Mouse (Mus musculus) cerebellum, postnatal 10 days (tissue): Measurements from ENCODE around the gene Hephl1.
A peak's percentile ranks its signal among the peaks of the same experiment; 100 is the strongest.

Experiments
- DNase-seq, 2 experiments: peaks; one replicate each; pipeline ENCODE4 v3.0.0; 2021; ENCODE audit warnings: mixed read lengths in 2 of 2

Hephl1 gene

DNA sequence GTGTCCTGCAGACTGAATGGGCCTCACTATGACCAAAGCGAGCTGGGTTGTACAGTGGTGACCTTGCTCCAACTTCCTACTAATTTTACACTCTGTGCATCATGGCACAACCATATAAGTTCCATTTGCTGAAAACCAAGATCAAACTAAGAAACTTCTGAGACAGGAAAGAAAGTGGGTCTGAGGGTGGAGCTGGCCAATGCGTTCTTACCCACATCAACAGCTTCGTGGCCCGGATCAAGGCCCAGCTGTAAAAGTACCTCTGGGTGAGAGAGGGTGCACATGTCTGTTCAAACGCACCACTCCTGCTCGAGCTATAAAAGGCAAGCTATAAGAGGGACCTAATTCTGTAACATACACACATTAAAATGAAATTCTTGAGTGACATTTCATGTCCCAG, 51.9 kb downstream of the Hephl1 start:
- no peak for DNase-seq

DNA sequence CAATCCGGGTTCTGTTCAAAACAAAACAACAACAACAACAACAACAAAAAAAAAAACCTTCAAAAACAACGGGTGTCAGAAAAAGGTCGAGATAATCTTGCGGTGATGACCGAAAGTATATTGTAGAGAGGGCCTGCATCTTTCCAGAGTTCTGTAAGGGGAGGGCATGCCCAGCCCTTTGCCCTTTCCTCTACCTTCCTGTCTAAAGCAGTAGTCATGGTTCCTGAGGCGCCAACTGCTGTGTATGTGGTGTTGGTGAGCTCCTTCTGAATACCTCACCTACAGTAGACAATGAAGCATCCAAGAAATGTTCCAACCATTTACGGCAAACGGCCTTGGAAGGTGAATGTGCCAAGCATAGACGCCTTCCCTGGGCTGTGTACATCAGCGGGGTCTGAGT, 66.2 kb downstream of the Hephl1 start:
- DNase-seq, result no peak

DNA sequence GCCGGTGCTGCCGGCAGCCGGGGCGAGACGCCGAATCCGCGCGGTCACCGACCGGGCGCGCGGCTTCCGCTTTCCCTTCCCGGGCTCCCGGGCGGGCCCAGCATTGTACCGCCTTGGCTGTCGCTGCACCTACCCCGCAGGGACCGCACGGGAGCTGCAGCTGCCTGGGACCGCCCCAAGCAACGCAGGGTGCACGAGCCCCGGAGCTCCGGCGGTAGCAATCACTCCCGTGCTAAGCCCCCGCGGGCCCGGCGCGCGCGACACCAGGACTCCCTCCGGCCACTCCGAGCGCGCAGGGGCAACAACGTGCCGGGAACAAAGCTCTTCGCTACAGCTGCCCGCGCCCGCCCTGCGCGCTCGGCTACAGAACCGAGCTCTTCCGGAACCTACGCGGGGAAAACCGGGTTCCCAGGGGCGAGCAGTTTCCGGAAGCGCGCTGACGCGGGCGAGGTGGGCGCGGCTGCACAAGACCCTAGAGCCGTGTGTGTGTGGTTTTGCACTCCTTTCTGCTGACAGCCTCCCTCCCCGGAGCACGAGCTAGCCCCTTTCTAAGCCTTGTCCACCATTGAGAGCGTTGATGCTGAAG, 66.7 kb downstream of the Hephl1 start, which contains the start of gene Panx1:
TSS of gene Panx1 (minus strand) at position 395 of the 586 bp plus-strand sequence.
- DNase-seq, result peak; percentile 79 to 85

DNA sequence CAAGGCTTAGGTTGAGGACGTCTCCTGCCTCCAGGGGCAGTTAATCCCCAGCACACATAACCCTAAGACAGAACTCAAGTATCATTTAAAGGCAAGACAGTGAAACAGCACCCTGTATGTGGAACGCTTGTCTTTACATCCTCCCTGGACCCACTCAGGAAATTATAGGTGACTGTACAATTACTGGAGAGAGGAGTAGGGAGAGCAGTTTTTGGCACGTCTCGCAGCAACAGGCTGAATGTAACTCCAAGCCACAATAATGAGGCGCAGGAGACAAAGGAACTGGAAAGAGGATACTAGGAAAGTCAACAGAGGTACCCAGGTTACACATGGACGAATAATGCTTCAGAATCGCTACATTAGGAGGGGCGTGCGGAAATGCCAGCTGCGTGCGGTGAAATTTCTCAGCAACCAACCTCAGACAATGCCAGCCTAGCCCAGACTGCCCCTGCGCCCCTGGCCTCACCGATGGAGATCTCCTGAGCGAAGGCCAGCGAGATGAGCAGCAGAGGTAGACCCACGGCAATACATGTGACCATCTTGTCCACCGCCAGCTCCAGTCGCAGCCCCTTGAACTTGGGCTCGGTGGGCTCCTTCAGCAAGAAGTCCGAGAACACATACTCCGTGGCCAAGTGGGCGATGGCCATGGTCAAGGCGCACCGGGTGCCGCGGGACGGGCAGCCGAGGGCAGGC, 67.4 kb downstream of the Hephl1 start:
- peak in 1 of 2 experiments; percentile 63 for DNase-seq

DNA sequence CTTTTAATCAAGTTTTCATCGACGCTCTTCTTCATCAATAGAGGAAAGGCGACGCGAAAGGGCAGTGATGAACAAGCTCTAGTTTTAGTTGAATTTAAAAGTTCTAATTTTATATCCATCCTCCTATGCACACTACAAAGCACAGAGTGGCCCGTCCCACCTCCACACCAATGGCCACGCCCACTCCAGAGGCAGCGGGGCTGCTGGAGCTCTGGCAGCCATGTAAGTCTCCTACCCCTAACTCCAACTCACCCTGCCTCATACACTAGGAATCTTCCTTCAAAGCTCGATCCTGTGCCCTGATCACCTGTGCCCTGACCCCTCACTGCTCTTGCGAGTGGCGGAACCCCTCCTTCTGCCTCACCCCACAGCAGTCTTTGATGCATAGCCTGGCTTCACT, 70.4 kb downstream of the Hephl1 start:
- DNase-seq, result no peak

DNA sequence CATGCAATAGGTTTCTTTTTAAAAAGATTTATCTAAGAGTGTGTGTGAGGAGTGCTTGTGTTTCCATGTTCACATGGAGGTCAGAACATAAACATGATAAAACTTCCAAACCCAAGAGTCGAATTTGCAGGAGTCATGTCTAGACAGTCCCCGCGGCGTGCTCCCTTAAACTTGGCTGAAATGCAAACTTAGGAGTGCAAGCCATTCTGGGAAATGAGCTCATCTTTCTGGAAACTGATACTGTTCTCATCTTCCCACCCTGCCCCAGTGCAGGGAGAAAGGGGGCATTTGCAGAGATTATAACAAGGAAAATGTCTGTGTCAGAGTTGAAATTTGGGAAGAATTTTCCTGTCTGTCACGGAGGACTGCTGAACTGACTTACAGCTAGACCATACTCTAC, 72.1 kb downstream of the Hephl1 start:
- no peak for DNase-seq

DNA sequence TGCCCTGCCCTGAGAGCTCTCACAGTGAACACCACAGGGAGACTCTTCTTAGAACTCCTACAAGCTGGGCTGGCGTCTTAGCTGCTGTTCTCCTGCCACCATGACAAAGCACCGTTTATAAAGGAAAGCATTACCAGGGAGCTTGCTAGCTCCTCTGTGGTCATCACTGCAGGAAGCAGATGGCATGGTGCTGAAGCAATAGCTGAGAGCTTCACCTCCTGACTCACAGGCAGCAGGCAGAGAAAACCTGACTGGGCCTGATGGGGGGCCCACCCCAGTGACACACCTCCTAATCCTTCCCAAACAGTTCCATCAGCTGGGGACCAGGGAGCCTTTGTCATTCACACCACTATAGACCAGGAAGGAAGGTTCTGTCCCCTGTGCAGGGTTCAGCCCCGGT, 74.2 kb downstream of the Hephl1 start:
- DNase-seq, result no peak

DNA sequence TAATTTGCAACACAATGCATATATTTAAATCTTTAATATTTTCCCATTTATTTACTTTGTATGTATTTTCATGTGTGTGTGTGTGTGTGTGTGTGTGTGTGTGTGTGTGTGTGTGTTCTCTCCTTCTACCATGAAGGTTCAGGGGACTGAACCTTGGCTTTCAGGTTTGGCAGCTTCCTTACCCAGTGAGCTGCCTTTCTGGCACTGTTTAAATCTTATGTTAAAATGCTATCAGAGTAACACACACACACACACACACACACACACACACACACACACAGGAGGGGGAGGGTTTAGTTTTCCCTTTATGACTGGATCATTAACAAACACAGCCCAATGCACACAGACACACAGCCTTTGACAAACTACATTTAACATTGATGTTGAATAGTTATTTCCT, 74.7 kb downstream of the Hephl1 start:
- no peak for DNase-seq

DNA sequence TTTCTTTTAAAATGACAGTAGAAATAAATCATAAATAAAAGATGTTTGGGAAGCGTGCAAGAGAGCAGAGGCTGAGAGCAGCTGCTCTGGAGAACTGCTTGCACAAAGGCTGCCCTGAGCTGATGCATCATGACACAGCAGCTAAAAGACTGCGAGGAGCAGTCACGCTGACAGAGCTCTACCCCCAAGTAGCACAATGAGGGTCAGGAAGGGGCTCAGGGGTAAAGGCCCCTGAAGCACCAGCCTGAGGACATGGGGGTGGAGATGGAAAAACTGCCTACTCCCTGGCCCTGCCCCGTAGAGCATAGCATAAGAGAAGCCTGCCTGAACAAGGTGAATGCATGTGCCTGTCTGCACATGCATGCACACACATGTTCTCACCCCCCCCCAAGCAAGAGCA, 75.1 kb downstream of the Hephl1 start:
- no peak for DNase-seq

DNA sequence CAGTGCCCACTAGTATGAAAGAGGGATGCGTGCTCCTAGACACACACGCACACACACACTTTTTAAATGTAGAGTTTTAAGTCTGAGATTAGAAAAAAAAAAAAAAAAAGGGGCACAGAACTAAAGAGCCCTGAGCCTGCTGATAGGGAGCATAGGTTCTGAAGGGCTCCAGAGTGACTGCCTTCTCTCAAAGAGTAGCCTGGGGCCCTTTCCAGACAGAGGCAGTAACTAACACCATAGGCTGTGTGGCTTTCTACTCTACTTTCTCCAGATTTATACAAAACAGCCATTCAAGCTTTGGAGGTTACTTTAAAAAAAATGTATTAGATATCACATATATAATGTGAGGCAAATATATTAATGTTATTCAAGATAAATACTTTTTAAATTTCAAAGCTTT, 75.5 kb downstream of the Hephl1 start:
- DNase-seq, result no peak

DNA sequence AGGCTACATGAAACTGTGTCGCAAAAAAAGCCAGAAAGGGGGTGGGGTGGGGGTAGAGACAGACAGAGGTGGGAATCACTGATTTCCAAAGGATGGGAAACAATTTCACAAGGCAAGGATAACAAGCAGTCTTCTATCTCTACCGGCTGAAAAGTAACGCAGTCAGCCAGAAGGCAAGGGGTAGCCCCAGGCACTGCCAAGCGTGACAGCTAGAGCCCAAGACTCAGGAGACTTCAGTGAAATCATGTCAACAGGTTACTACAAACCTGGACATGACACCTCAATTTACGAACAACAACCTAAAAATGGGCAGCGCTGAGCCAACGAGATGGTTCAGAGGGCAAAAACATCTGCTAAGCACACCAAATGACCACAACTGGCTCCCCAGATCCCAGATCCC, 75.9 kb downstream of the Hephl1 start:
- no peak for DNase-seq

DNA sequence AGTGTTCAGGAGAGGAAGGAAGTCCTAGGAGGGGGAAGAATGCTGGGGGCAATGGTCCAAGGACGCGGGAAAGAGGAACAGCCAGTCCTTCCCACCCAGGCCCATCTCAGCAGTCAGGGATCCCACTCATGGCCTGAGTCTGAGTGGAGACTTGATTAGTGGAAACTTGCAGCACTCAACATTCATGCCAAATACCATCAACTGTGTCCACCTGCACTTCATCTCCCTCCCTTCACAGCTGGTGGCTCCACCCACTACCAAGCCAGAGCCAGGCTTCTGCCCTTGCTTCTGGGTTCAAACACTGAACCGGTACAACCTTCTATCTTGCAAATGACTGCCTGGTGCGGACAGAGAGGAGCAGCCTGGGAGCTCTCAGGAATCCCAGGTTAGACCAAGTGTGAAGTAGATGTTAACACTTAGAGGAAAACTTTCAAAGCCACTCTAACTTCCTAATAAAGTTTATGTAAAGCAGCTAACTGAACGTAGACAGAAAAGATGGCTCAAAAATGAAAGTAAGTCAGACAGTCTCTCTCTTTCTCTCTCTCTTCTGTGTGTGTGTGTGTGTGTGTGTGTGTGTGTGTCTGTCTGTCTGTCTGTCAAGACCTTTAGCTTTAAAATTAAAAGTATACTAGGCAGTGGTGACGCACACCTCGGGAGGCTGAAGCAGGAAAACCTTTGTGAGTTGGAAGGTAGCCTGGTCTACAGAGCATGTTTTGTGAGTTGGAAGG, 77.2 kb downstream of the Hephl1 start:
- no peak for DNase-seq

DNA sequence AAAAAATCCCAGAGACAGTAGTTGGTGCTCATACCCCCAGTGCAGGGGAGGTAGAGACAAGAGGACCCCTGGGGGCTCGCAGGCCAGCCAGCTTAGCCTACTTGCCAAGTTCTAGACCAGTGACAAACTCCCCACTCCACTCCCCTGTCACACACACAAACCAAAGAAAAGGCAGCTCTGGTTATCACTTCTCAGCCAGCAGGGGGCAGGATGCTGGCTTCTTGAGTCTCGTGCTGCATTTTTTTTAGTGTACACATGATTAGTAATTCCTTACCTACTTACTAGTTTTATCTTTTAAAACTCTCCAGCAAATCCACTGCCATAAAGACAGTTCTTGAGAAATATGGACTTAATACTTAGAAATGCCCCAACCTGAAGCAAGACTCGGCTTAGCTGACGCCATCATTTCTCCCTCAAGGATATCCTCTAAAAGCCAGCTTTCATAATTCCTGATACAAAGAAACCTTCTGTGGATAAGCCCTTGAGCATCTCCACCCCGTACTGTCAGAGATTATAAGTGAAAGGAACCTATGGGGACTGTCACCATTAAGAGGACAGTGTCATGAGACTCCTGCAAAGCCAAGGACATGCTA, 78.2 kb downstream of the Hephl1 start:
- peak; percentile 52 for DNase-seq

DNA sequence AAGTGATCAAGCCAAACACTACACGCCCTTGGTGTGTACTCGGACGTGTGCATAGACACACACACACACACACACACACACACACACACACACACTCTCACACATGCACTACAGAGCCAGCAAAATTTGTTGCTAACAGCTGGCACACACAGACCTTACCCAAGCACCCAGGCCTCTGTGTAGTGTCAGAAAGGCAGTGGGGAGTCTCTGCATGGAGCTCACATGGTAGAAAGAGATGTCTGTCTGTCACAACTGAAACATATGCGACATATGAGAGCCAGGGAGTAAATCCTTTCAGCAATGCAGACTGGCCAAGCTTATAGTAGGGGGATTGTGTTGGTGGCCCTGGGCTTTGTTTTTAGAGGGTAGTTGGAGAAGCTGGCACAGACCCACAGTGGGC, 79.1 kb downstream of the Hephl1 start:
- DNase-seq, result no peak

DNA sequence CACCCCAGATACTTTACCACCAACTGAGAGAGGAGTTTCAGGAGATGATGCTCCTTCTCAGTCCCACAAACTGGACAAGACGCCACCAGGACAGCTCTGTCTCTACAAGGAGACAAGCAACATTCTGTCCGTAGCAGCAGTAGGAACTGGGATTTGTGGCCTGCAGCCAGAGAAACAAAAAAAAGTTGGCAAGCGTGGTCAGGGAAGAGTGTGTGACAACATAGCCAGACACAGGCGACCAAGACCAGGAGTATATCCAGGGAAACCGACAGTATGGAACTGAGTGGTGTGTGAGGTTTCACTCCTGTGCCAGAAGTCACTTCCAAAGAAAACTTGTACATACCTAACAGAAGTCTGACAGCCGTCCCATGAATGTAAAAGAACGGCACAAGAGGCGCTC, 81.1 kb downstream of the Hephl1 start:
- peak; percentile 89 to 93 for DNase-seq

DNA sequence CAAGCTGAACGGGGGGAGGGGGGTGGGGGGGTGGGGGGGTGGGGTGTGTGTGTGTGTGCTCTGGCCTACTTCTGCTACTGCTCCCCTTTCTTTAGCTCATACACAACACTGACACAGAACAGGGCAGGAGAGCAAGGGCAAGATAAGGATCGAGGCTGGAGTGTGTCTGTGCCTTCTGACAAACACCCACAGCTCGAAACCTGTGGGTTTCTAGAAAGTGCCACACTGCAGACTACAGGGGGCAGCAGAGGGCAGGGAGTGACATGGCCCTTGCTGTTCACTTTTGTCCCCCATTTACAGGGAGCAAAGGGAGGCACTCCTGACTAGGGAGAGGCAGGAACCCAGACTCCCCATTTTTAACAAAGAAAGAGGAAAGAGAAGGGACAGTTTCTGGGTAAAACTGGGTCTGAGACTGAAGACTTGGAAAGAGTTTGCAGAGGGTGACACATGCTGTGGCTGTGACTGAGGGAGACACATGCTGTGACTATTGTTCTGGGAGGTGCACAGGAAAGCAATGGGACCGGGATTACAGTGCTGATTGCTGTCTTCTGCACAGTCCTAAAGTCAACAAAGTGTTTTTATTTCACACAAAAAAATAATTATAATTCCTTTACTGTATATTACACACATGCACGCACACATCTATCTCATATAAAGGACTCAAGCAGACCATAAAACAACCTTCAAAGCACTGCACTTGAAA, 82.7 kb downstream of the Hephl1 start:
- DNase-seq, result peak; percentile 72 to 76

DNA sequence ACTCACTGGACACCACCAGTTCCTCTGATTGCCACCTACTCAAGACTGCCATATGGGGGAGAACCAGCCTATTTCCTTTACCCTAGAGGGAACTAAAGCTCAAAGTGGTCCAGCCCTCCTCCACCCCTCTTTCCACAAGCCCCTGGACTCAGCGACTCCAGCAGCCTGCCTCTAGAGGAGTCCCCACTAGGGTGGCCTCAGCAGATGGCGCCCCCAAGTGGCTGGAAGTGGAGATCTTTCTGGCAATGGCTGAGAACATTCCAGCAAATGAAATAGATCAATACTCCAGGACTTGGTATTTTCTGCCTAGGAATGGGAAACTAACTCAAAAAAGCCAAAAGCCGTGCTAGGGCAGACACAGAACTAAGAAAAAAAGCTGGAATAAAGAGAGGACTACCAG, 84.2 kb downstream of the Hephl1 start:
- DNase-seq, result peak in 1 of 2 experiments; percentile 36

DNA sequence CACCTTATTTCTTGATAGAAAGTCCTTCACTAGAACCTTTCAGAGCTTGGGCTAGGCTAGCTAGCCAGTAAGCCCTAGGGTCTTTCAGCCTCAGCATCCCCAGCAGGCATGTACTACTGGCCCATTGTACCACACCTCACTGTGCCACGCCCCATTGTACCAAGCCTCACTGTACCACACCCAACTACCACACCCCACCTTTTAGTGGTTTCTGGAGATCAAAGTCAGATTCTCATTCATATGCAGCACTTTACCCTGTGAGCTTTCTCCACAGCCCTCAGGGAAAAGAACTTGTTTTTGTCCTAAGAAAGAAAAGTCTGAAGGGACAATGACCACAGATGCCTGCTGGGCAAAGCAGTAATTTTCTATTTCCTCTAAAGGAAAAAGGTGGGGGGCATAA, 88.9 kb downstream of the Hephl1 start:
- no peak for DNase-seq

DNA sequence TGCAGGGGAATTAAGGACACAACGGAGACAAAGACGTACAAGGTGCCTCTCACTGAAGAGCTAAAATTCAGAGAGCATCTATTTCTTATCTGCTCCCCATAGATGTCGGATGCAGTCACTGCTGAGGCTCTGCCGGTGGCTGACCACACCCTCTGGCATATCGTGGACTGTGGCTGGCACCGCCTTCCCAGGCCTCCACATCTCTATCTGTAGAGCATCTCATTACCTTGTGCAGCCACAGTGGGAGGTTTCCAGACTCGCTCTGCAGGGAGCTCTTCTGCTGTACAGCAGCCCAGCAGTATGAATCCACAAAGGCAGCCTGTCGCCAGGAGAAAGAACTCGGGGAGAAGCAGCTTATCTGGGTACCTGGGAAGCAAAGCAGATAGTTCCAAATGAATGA, 90.8 kb downstream of the Hephl1 start:
- no peak for DNase-seq

DNA sequence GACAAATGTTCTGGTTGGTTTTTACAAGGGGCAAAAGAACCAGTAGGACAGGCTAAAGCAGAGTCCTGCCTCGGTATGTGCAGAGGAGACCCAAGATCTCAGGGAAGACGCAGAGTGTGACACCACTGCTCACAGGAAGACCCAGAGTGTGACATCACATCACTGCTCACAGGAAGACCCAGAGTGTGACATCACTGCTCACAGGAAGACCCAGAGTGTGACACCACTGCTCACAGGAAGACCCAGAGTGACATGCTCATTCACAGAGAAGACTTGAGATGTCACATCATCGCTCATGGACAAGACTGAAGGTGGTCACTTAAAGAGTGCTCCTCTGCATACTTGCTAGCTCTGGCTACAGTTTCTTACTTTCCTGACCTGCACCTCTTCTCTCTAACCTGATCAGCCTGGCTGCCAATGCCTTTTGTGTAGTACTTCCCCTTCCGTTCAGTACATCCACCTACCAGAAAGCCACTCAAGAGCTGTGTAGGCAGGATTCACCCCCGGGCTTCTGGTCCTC, 91.3 kb downstream of the Hephl1 start:
- DNase-seq, result no peak

DNA sequence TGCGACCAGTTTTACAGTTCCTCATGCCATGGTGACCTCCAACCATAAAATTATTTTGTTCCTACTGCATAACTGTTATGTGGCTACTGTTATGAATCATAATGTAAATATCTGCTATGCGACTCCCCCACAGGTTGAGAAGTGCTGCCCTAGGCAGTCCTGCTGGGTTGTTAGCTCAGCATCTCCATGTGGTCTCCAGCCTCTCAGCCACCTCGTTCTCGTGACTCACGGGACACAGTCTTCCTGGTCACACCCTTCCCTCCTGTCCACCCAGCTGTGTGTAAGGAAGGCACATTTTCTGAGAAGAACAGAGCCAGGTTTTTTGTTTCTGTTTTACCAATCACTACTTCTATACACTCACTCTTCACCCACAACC, 93.2 kb downstream of the Hephl1 start:
- no peak for DNase-seq

DNA sequence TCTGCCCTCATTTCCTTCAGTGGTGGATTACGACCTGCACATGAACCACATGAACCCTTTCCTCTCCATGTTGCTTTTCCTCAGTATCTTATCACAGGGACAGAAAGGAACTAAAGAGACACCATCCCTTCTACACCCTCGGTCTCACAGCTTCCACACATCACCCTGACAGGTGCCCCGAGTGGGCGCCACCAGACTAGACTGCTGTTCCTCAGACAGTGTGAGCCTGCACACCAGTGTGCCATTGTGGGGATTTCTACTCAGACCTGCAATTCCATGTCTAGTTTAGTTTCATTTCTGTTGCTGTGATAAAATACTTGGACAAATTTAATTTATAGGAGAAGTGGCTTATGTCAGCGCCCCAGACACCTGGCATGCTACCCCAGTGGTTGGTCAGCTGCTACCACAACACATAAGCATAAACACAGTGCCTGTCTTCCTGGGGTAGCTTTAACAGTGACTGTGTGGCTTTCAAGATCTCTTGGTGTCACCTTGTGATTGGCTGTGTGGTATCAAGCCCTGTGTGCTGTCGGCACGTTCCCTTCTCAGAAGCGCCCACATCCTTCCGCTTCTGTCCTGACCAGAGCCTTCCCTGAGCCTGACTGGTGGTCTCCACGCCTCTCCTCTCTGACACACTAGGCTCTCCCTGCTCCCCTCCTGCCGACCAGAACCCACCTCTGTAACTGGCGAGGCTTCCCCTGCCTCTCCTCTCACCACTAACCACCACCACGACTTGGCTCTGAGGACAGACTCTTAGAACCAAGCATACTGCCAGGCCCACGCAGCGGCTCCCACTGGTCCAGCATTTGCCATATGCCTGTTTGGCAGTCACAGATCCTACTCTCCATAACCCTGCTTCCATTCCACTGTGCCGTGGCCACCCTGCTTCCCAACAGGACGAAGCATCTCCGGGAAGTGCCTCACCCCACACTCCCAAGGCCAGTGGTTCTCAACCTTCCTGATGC, 93.8 kb downstream of the Hephl1 start:
- DNase-seq, result peak; percentile 82 to 89
